Mouse (Mus musculus) E14TG2a.4 (cell line): Measurements from ENCODE around the gene Gbf1.

Experiments used
- CTCF ChIP-seq: conservative IDR thresholded peaks from 2 replicates; pipeline ENCODE4 v1.5.1; 2014; ENCODE audit warnings: low read length
- NANOG ChIP-seq: IDR thresholded peaks from 2 replicates; pipeline ENCODE4 v1.6.1; 2014; ENCODE audit warnings: borderline replicate concordance, low read length, mixed read lengths
- POU5F1 ChIP-seq: IDR thresholded peaks from 2 replicates; pipeline ENCODE4 v1.6.1; 2014; ENCODE audit warnings: low read length, borderline replicate concordance

DNA sequence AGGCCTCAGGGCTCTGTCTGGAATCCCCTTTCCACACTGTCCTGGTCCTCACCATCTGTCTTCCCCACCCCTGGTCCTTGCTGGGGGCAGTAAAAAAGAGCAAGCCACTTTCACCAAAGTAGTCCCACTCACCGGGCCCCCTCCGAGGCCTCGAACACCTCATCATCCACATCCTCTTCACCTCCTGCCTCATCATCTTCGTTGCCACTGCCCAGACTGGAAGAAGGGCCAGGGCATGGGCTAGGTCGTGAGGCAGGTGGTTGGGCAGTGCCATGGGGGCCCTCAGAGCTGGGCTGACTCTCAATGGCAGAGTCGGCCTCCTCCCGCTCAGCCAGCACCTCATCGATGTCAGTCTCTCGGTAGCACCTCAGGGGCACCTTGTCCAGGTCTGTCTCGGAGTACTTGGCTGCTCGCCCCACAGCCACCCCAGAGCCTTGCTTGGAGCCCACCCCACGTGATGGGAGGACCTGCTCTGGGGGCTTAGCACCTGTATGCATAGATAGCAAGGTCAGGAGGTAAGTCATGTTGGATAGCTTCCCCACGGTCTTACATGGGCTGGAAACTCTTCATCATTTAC, 170.8 kb downstream of the Gbf1 start:
- TF ChIP-seq CTCF (no peak), POU5F1 (no peak), NANOG (no peak)
